Mouse (Mus musculus): ENCODE data around the gene Bola2.

The Bola2 gene

GRCm38 (mm10) chr7:126741964-126742482 is 46.8 kb downstream of the Bola2 start:
- no peaks in the 10 kb centered on the region for H3K27me3 ChIP-seq (ENCODE audit: control insufficient read depth, insufficient read depth, low read length, poor library complexity, severe bottlenecking)

GRCm38 (mm10) chr7:126746066-126746465 is 50.9 kb downstream of the Bola2 start:
- Histone ChIP-seq H3K27me3 (ENCODE audit: control insufficient read depth, insufficient read depth, low read length, poor library complexity, severe bottlenecking) (no peaks in the 10 kb centered on the region), H3K36me3 (ENCODE audit: control insufficient read depth, insufficient read depth, low read length, poor library complexity, severe bottlenecking) (no peaks in the 10 kb centered on the region)
- DNase-seq (ENCODE audit: low read depth, low spot score), result peak; percentile 32

More at GRCm38 (mm10) chr7:126741964-126742482, 46.8 kb downstream of the Bola2 start:
- no peaks in the 10 kb centered on the region for H3K36me3 ChIP-seq (ENCODE audit: control insufficient read depth, insufficient read depth, low read length, poor library complexity, severe bottlenecking)
- DNase-seq (ENCODE audit: low read depth, low spot score), result no peak

GRCm38 (mm10) chr7:126746798-126747197 is 51.6 kb downstream of the Bola2 start:
- no peaks in the 10 kb centered on the region for H3K27me3 ChIP-seq (ENCODE audit: control insufficient read depth, insufficient read depth, low read length, poor library complexity, severe bottlenecking)
- DNase-seq (ENCODE audit: low read depth, low spot score), result peak; percentile 29
- no peaks in the 10 kb centered on the region for H3K36me3 ChIP-seq (ENCODE audit: control insufficient read depth, insufficient read depth, low read length, poor library complexity, severe bottlenecking)

GRCm38 (mm10) chr7:126748824-126749223 is 53.6 kb downstream of the Bola2 start:
- no peak for DNase-seq (ENCODE audit: low read depth, low spot score)

More at GRCm38 (mm10) chr7:126748824-126749223, 53.6 kb downstream of the Bola2 start:
- Histone ChIP-seq H3K36me3 (ENCODE audit: control insufficient read depth, insufficient read depth, low read length, poor library complexity, severe bottlenecking) (no peaks in the 10 kb centered on the region), H3K27me3 (ENCODE audit: control insufficient read depth, insufficient read depth, low read length, poor library complexity, severe bottlenecking) (no peaks in the 10 kb centered on the region)

All from splenic B cell, adult 2 months (primary cell).